Mouse (Mus musculus) ES-Bruce4 (cell line): ENCODE data around the gene Ttll1. TPM values are rescaled to one million over a fixed set of nuclear protein-coding genes. Genes with fewer than 3 reads are reported as not detected.

ENCODE experiments used
- H3K27ac ChIP-seq: 2 replicates; pipeline ENCODE4 v1.5.1; 2012; ENCODE audit warnings: low read length, inconsistent platforms; ENCODE audit not compliant: insufficient read depth
- H3K27me3 ChIP-seq: 2 replicates; pipeline ENCODE4 v1.6.1; 2012; ENCODE audit warnings: mild to moderate bottlenecking, low read length, inconsistent platforms; ENCODE audit not compliant: control insufficient read depth, poor library complexity, insufficient read depth, severe bottlenecking
- H3K36me3 ChIP-seq: 2 replicates; pipeline ENCODE4 v1.6.1; 2012; ENCODE audit warnings: inconsistent platforms, mild to moderate bottlenecking, low read length, moderate library complexity; ENCODE audit not compliant: control insufficient read depth, poor library complexity, insufficient read depth, severe bottlenecking
- H3K4me1 ChIP-seq: one replicate; pipeline ENCODE4 v1.8.1; 2011; ENCODE audit warnings: low read length; ENCODE audit not compliant: control insufficient read depth, insufficient read depth
- H3K4me3 ChIP-seq: 2 replicates; pipeline ENCODE4 v1.5.1; 2011; ENCODE audit warnings: low read depth, mild to moderate bottlenecking, low read length
- H3K9ac ChIP-seq: 2 replicates; pipeline ENCODE4 v1.6.1; 2012; ENCODE audit warnings: low read depth, mild to moderate bottlenecking, inconsistent platforms; ENCODE audit not compliant: poor library complexity, severe bottlenecking
- H3K9me3 ChIP-seq: replicated peaks from 2 replicates; pipeline ENCODE4 v1.6.1; 2012; ENCODE audit warnings: mild to moderate bottlenecking, low read length, inconsistent platforms; ENCODE audit not compliant: control insufficient read depth, poor library complexity, insufficient read depth, severe bottlenecking
- CTCF ChIP-seq: IDR thresholded peaks from one replicate; pipeline ENCODE4 v1.8.1; 2011; ENCODE audit warnings: low read depth, low read length
- EP300 ChIP-seq: IDR thresholded peaks from 2 replicates; pipeline ENCODE4 v1.6.1; 2011; ENCODE audit warnings: low read depth, low read length; ENCODE audit not compliant: insufficient read depth
- POLR2A ChIP-seq: IDR thresholded peaks from one replicate; pipeline ENCODE4 v1.8.1; 2011; ENCODE audit warnings: low read length; ENCODE audit not compliant: insufficient read depth
- polyA plus RNA-seq: library from polyadenylated mRNA; stranded (reverse); fragments of >200 nt; gene quantifications from 2 replicates; pipeline ENCODE4 v1.2.4, GENCODE M21; 2011; ENCODE audit warnings: low read depth; ENCODE audit not compliant: missing spikeins, insufficient read depth, insufficient read length

Ttll1 gene
- polyA plus RNA-seq, 1 experiment: 13.6 TPM

- TF ChIP-seq CTCF (no peak), POLR2A (no peak), EP300 (no peak)
- H3K9me3 ChIP-seq: no peaks in the 10 kb centered on the region
- H3K27me3 ChIP-seq: no peaks in the 10 kb centered on the region
- no peaks in the 10 kb centered on the region for H3K36me3 ChIP-seq
- peaks cover 2% of the 10 kb centered on the region for H3K4me1 ChIP-seq
- H3K4me3 ChIP-seq: peak overlapping the region; percentile 55
- H3K9ac ChIP-seq: peak overlapping the region; percentile 7; the same call in 1 of the 2 replicates
- no peak overlapping the region for H3K27ac ChIP-seq
Measured at GRCm38 (mm10) chr15:83527092-83527437, 16.4 kb upstream of the Ttll1 start.

GRCm38 (mm10) chr15:83526424-83527091 lies 15.9 kb upstream of the Ttll1 start, which contains the start of gene Bik:
Bik (plus strand) TSS chr15:83526862.
- Histone ChIP-seq H3K9ac (peak within 1 kb of the TSS; percentile 28; the same call in 1 of the 2 replicates), H3K9me3 (no peaks in the 10 kb centered on the region), H3K4me1 (peaks cover 2% of the 10 kb centered on the region), H3K27me3 (no peaks in the 10 kb centered on the region), H3K4me3 (peak within 1 kb of the TSS; percentile 84), H3K36me3 (no peaks in the 10 kb centered on the region), H3K27ac (no peak within 1 kb of the TSS)
- TF ChIP-seq EP300 (no peak), CTCF (no peak), POLR2A (no peak)

- TF ChIP-seq CTCF: no peak
- TF ChIP-seq POLR2A: no peak
- no peak for TF ChIP-seq EP300
- Histone ChIP-seq H3K4me3 (no peak overlapping the region), H3K9ac (no peak overlapping the region), H3K27me3 (no peaks in the 10 kb centered on the region), H3K4me1 (peaks cover 2% of the 10 kb centered on the region), H3K27ac (no peak overlapping the region), H3K36me3 (no peaks in the 10 kb centered on the region), H3K9me3 (no peaks in the 10 kb centered on the region)
Measured at GRCm38 (mm10) chr15:83524333-83524729, 13.6 kb upstream of the Ttll1 start.

- Histone ChIP-seq H3K27me3 (no peaks in the 10 kb centered on the region), H3K27ac (no peak overlapping the region), H3K36me3 (no peaks in the 10 kb centered on the region)
Measured at GRCm38 (mm10) chr15:83523638-83524332, 13.1 kb upstream of the Ttll1 start.

GRCm38 (mm10) chr15:83523196-83523595 lies 12.5 kb upstream of the Ttll1 start:
- no peaks in the 10 kb centered on the region for H3K36me3 ChIP-seq
- no peak overlapping the region for H3K9ac ChIP-seq
- peaks cover 2% of the 10 kb centered on the region for H3K4me1 ChIP-seq
- H3K9me3 ChIP-seq: no peaks in the 10 kb centered on the region
- no peak overlapping the region for H3K4me3 ChIP-seq
- no peaks in the 10 kb centered on the region for H3K27me3 ChIP-seq
- TF ChIP-seq EP300 (no peak), POLR2A (no peak), CTCF (no peak)
- no peak overlapping the region for H3K27ac ChIP-seq

More at GRCm38 (mm10) chr15:83523638-83524332, 13.1 kb upstream of the Ttll1 start:
- TF ChIP-seq POLR2A: no peak
- no peak for TF ChIP-seq CTCF
- TF ChIP-seq EP300: no peak
- Histone ChIP-seq H3K4me3 (no peak overlapping the region), H3K9ac (no peak overlapping the region), H3K4me1 (peaks cover 2% of the 10 kb centered on the region), H3K9me3 (no peaks in the 10 kb centered on the region)

- no peak overlapping the region for H3K27ac ChIP-seq
- TF ChIP-seq CTCF (no peak), POLR2A (no peak), EP300 (no peak)
- no peak overlapping the region for H3K9ac ChIP-seq
- no peak overlapping the region for H3K4me3 ChIP-seq
- H3K36me3 ChIP-seq: no peaks in the 10 kb centered on the region
- no peaks in the 10 kb centered on the region for H3K27me3 ChIP-seq
- H3K9me3 ChIP-seq: no peaks in the 10 kb centered on the region
- no peaks in the 10 kb centered on the region for H3K4me1 ChIP-seq
Measured at GRCm38 (mm10) chr15:83520861-83521382, 10.2 kb upstream of the Ttll1 start.
